In genomic region chr2:131206778-131207177, GRCm38 (mm10) we compare ENCODE assay signal across 8 mouse cellular contexts. TPM values are rescaled to one million over a fixed set of nuclear protein-coding genes. Genes with fewer than 3 reads are reported as not detected.
DNase-seq lines count a peak whose midpoint lies in the region; ATAC-seq lines count a peak whose summit lies in the region.

TSS of gene Ap5s1 (plus strand) at chr2:131207078.

- no peak within 1 kb of the TSS for H3K9ac ChIP-seq in intestine, embryonic 14.5 days (ENCODE audit: low read length)

- no peak within 1 kb of the TSS for H3K4me2 ChIP-seq in intestine, embryonic 14.5 days (ENCODE audit: low read length)

- no peaks in the 10 kb centered on the region for H3K9me3 ChIP-seq in intestine, embryonic 14.5 days (ENCODE audit: control insufficient read depth, low read length)
- H3K9me3 ChIP-seq in megakaryocyte, embryonic 14.5 days = no peaks in the 10 kb centered on the region

- H3K27ac ChIP-seq in intestine, embryonic 14.5 days (ENCODE audit: low read depth) = no peak within 1 kb of the TSS

- no peaks in the 10 kb centered on the region for H3K36me3 ChIP-seq in intestine, embryonic 14.5 days (ENCODE audit: control insufficient read depth, insufficient read depth, low read length)
- H3K36me3 ChIP-seq in megakaryocyte, embryonic 14.5 days (replicated peaks; ENCODE audit: low read length) = peaks cover 8% of the 10 kb centered on the region

- no peak for DNase-seq in heart, adult 18-20 months
- DNase-seq in heart, adult 11 months = no peak
- no peak for DNase-seq in adrenal gland, postnatal 10 days
- DNase-seq in gastrocnemius, adult 8-10 months (ENCODE audit: low spot score in 2 of 2) = no peak
- no peak for DNase-seq in intestine, embryonic 14.5 days (ENCODE audit: low spot score)
- no peak for DNase-seq in urinary bladder, postnatal 25 days (ENCODE audit: low spot score)

- WGBS in intestine, embryonic 14.5 days = 76% methylated on average over 4 of the region's 4 CpGs

- H3K27me3 ChIP-seq in intestine, embryonic 14.5 days (replicated peaks; ENCODE audit: control insufficient read depth, insufficient read depth, low read length) = no peaks in the 10 kb centered on the region
- H3K27me3 ChIP-seq in megakaryocyte, embryonic 14.5 days (replicated peaks) = peaks cover 11% of the 10 kb centered on the region

- peaks cover 26% of the 10 kb centered on the region for H3K4me1 ChIP-seq in intestine, embryonic 14.5 days (replicated peaks; ENCODE audit: control insufficient read depth, insufficient read depth, low read length)
- peaks cover 65% of the 10 kb centered on the region for H3K4me1 ChIP-seq in megakaryocyte, embryonic 14.5 days

- H3K4me3 ChIP-seq in intestine, embryonic 14.5 days (ENCODE audit: low read depth, low read length) = no peak within 1 kb of the TSS
- peak within 1 kb of the TSS; percentile 1 for H3K4me3 ChIP-seq in megakaryocyte, embryonic 14.5 days (replicated peaks)

- ATAC-seq in intestine, embryonic 14.5 days (replicated peaks; ENCODE audit: low FRiP score, low TSS enrichment, low read depth) = no peak
- no peak for ATAC-seq in granulocyte monocyte progenitor cell, adult 5-6 weeks (replicated peaks; ENCODE audit: poor library complexity, severe bottlenecking)

RNA-seq across cellular contexts. Expression of gene Ap5s1, which starts in this region (rescaled TPM):
- total RNA-seq in heart, adult 18-20 months (2021) = 10 to 100 TPM; 36.7 to 41.7 TPM
- total RNA-seq in adrenal gland, postnatal 10 days (2021) = 10 to 100 TPM; 16.9 to 25.8 TPM
- 10 to 100 TPM; 10.7 to 21.6 (median 18.7) TPM for total RNA-seq in gastrocnemius, adult 8-10 months (2022)
- 23.4 and 23.8 TPM in 2 replicates for polyA plus RNA-seq in intestine, embryonic 14.5 days (2014; fragmentation: Nextera tagmentation; extraction: Ambion mirVana)
- 7.7 and 14.6 TPM in 2 replicates for polyA plus RNA-seq in megakaryocyte, embryonic 14.5 days (2012; ENCODE audit: insufficient read depth, low replicate concordance)
- total RNA-seq in granulocyte monocyte progenitor cell, adult 5-6 weeks (2014; fragmentation: Nextera tagmentation) = 5.7 and 5.9 TPM in 2 replicates
- total RNA-seq in granulocyte monocyte progenitor cell, adult 5-6 weeks (2017) = 1.0 and 1.5 TPM in 2 replicates
